Mouse (Mus musculus) olfactory bulb, adult 2 months (tissue): ENCODE data around the gene Tnpo2.

ENCODE experiments used
- CTCF ChIP-seq: fragments of 200-500 bp; IDR thresholded peaks from 2 replicates; pipeline ENCODE4 v1.5.1; 2012; ENCODE audit warnings: low read depth, mild to moderate bottlenecking, low read length, moderate library complexity; ENCODE audit not compliant: insufficient read depth
- POLR2A ChIP-seq: fragments of 200-500 bp; IDR thresholded peaks from 2 replicates; pipeline ENCODE4 v1.6.1; 2012; ENCODE audit warnings: mild to moderate bottlenecking, low read depth, low read length, moderate library complexity; ENCODE audit not compliant: insufficient read depth

DNA sequence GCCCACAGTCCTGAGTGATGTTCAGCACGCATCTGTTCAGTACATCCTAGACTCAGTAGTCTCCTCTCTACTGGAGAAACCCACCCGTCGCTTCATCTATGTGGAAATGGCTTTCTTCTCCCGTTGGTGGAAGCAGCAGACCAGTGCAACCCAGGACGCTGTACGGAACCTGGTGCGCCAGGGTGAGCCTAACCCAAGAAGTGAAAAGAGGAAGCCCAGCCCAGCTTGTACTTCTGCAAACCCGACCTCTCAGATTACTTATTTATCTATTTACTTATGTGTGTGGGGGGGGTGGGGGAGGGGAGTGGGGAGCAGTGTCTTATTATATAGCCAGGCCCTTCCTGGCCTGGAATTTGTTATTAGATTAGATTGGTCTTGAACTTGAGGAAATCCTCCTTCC is 47.9 kb downstream of the Tnpo2 start:
- TF ChIP-seq POLR2A (no peak), CTCF (no peak)
